Mouse (Mus musculus) cerebellum, adult 2 months (tissue): Measurements from ENCODE around the gene Thap7.

ENCODE experiments used
- CTCF ChIP-seq: fragments of 200-500 bp; IDR thresholded peaks from 2 replicates; pipeline ENCODE4 v1.5.1; 2011; ENCODE audit warnings: low read depth, mild to moderate bottlenecking, control low read depth, low read length, moderate library complexity, borderline replicate concordance; ENCODE audit not compliant: insufficient read depth
- POLR2A ChIP-seq: fragments of 200-500 bp; IDR thresholded peaks from 2 replicates; pipeline ENCODE4 v1.6.1; 2011; ENCODE audit warnings: low read length, control low read depth, borderline replicate concordance; ENCODE audit not compliant: insufficient read depth

GRCm38 (mm10) chr16:17527606-17528005 is 3.3 kb downstream of the Thap7 start:
- TF ChIP-seq POLR2A (no peak), CTCF (no peak)
